Mouse (Mus musculus) bone marrow, adult 2 months (tissue): Measurements from ENCODE around the gene Clec3b. TPM values are rescaled to one million over a fixed set of nuclear protein-coding genes. Genes with fewer than 3 reads are reported as not detected.

ENCODE experiments used
- H3K27ac ChIP-seq: fragments of 200-500 bp; 2 replicates; pipeline ENCODE4 v1.5.1; 2012; ENCODE audit warnings: low read depth, mild to moderate bottlenecking, control low read depth, inconsistent platforms, low read length; ENCODE audit not compliant: control insufficient read depth, poor library complexity, insufficient read depth
- H3K4me1 ChIP-seq: fragments of 200-500 bp; 2 replicates; pipeline ENCODE4 v1.6.1; 2011; ENCODE audit warnings: low read length; ENCODE audit not compliant: control insufficient read depth, insufficient read depth
- H3K4me3 ChIP-seq: fragments of 200-500 bp; replicated peaks from 2 replicates; pipeline ENCODE3; 2011; ENCODE audit warnings: mild to moderate bottlenecking, low read depth, low read length, control low read depth; ENCODE audit not compliant: control insufficient read depth
- CTCF ChIP-seq: fragments of 200-500 bp; IDR thresholded peaks from 2 replicates; pipeline ENCODE4 v1.5.1; 2011; ENCODE audit warnings: low read length, control low read depth; ENCODE audit not compliant: control insufficient read depth, insufficient read depth
- POLR2A ChIP-seq: fragments of 200-500 bp; IDR thresholded peaks from 2 replicates; pipeline ENCODE4 v1.6.1; 2011; ENCODE audit warnings: low read depth, mild to moderate bottlenecking, control low read depth, low read length, borderline replicate concordance; ENCODE audit not compliant: control insufficient read depth
- WGBS: fragments of 180-500 bp; shearing (Covaris S2); methylation state at CpG from one replicate; pipeline ENCODE4 v1.1.7; 2018; 5-methylcytosine and 5-hydroxymethylcytosine counted together
- polyA plus RNA-seq: library from polyadenylated mRNA; stranded (reverse); fragments of >200 nt; gene quantifications from 2 replicates; pipeline ENCODE4 v1.2.4, GENCODE M21; 2011; ENCODE audit warnings: low replicate concordance; ENCODE audit not compliant: missing spikeins, insufficient read depth, insufficient read length

Clec3b gene
- polyA plus RNA-seq, result 2.0 and 3.1 TPM in 2 replicates

GRCm38 (mm10) chr9:123150241-123151020 lies at the start of gene Clec3b:
Clec3b (plus strand) TSS chr9:123150946.
- H3K4me1 ChIP-seq, result no peaks in the 10 kb centered on the region
- no peak within 1 kb of the TSS for H3K27ac ChIP-seq
- WGBS, result 87% methylated on average over 5 of the region's 5 CpGs
- no peak within 1 kb of the TSS for H3K4me3 ChIP-seq
- TF ChIP-seq POLR2A (no peak), CTCF (no peak)

- no peak overlapping the region for H3K4me3 ChIP-seq
- H3K4me1 ChIP-seq, result peaks cover 2% of the 10 kb centered on the region; the same call in 1 of the 2 replicates
- H3K27ac ChIP-seq, result no peak overlapping the region
- TF ChIP-seq CTCF, result no peak
- TF ChIP-seq POLR2A, result no peak
These were observed 47.3 kb upstream of the Clec3b start for GRCm38 (mm10) chr9:123103425-123103824.

DNA sequence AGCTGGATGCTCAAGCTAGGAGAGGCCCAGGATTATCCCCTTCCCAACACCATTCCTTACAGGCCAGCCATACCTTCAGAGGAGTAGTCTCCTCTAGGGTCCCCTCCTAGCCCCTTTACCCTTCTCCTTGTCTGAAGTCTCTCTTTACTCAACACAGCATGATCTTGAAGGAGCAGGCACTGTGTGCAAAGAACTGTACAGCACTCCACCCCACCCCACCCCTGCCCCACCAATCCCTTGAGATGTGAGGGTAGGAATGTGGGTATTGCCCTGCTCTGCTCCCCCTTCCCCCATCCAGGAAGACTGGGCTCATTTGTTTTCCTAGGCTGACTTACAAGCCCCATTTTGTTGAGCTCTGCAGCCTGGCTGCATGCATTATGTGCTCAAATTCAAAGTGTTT lies 46.4 kb upstream of the Clec3b start:
- Histone ChIP-seq H3K4me1 (peaks cover 2% of the 10 kb centered on the region; the same call in 1 of the 2 replicates), H3K4me3 (no peak overlapping the region), H3K27ac (no peak overlapping the region)
- TF ChIP-seq CTCF (no peak), POLR2A (no peak)

DNA sequence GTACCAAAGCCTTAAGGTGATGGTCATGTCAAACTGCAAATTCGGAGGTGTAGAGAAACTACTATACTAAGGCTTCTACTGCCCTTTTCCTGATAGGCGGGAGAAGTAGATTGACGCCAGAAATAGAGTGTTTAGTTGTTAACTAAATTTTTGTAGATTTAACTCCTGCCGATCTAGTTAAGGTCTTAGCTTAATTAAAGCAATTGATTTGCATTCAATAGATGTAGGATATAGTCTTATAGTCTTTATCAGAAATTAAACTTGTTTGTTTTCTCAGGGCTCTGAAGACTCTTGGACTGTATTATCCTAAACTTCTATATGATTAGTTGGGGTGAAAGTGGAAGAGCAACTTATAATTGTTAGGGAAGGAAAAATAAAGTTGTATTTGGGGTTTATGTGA lies 43.6 kb upstream of the Clec3b start:
- Histone ChIP-seq H3K4me1 (peaks cover 2% of the 10 kb centered on the region; the same call in 1 of the 2 replicates), H3K27ac (no peak overlapping the region), H3K4me3 (no peak overlapping the region)
- TF ChIP-seq CTCF (no peak), POLR2A (no peak)
- 83% methylated on average over 4 of the region's 4 CpGs for WGBS

DNA sequence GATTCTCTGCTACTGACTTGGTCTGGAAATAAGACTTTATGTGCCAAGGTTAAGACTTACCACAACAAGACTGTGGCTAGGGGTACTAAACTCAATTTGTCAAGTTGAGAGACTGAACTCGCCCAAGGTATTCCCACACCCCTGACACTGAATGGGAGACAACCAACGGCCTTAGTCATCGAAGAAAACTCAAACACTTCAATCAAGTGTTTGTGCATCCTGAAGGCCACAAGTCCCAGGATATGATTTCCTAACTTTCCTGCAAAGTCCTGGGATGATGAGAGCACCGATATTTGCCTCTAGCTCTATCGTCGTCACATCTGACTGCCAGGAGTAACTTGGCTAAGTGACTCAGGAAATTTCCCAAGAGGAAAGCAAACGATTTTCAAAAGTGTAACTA lies 41.6 kb upstream of the Clec3b start:
- no peak overlapping the region for H3K4me3 ChIP-seq
- TF ChIP-seq CTCF (no peak), POLR2A (no peak)
- 57% methylated on average over 7 of the region's 7 CpGs for WGBS
- peak overlapping the region; percentile 45; the same call in 1 of the 2 replicates for H3K27ac ChIP-seq
- peaks cover 2% of the 10 kb centered on the region; the same call in 1 of the 2 replicates for H3K4me1 ChIP-seq

- Histone ChIP-seq H3K27ac (peak overlapping the region; percentile 23; the same call in 1 of the 2 replicates), H3K4me1 (no peaks in the 10 kb centered on the region; the same call in 1 of the 2 replicates), H3K4me3 (peak overlapping the region; percentile 37)
- TF ChIP-seq POLR2A, result no peak
- TF ChIP-seq CTCF, result no peak
- WGBS, result 31% methylated on average over 8 of the region's 8 CpGs
These were observed 39.0 kb upstream of the Clec3b start for GRCm38 (mm10) chr9:123111751-123112221.

GRCm38 (mm10) chr9:123112805-123113521 lies 37.8 kb upstream of the Clec3b start, which contains the start of the genes Zdhhc3 and Exosc7:
Zdhhc3 (minus strand) TSS chr9:123113205.
Exosc7 (plus strand) TSS chr9:123113215.
- peak within 1 kb of the TSS; percentile 92 for H3K27ac ChIP-seq
- H3K4me3 ChIP-seq, result peak within 1 kb of the TSS; percentile 82
- under 1% methylated on average over 79 of the region's 79 CpGs for WGBS
- TF ChIP-seq CTCF (no peak), POLR2A (peak; percentile 85; the same call in 1 of the 2 replicates)
- H3K4me1 ChIP-seq, result no peaks in the 10 kb centered on the region; the same call in 1 of the 2 replicates

- H3K27ac ChIP-seq, result no peak overlapping the region
- peak overlapping the region; percentile 82 for H3K4me3 ChIP-seq
- TF ChIP-seq CTCF, result no peak
- TF ChIP-seq POLR2A, result no peak
- WGBS, result 61% methylated on average over 6 of the region's 6 CpGs
- no peaks in the 10 kb centered on the region; the same call in 1 of the 2 replicates for H3K4me1 ChIP-seq
These were observed 36.8 kb upstream of the Clec3b start for GRCm38 (mm10) chr9:123113931-123114330.
